Mouse (Mus musculus): ENCODE measurements around the gene Ldhd. TPM values are rescaled to one million over a fixed set of nuclear protein-coding genes. Genes with fewer than 3 reads are reported as not detected.

Ldhd gene
- not detected in 2 replicates for polyA plus RNA-seq (2012; ENCODE audit: insufficient read depth, low replicate concordance)

DNA sequence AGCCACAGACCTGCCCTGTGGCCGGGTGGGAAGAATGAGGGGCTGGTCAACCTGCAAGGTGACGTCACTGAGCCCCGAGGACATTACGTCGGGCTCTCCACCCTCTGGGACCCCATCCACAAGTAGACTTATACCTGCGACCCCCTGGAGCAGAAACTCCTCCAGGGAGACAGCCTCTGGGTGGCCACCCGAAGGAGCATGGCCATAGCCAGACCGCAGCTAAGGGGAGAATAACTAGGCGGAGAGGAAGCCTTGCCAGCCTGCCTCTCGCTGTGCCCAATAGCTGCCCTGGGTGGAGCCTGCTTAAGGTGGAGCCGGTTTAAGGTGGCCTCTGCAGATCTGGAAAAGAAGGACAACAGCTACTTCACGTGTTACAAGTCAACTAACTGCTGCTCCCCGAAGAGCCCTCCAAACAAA lies at the start of gene Ldhd:
Gene Ldhd, minus strand, starts transcription at position 270 of the 417 bp plus-strand sequence.
- Histone ChIP-seq H3K4me3 (replicated peaks) (no peak within 1 kb of the TSS), H3K4me1 (peaks cover 11% of the 10 kb centered on the region; the same call in 1 of the 2 replicates)
- no peak for TF ChIP-seq FLI1 (IDR thresholded peaks at IDR 0.05; ENCODE audit: low read length)
- no peak for TF ChIP-seq GATA1 (IDR thresholded peaks at IDR 0.05; ENCODE audit: borderline replicate concordance, low read length)

DNA sequence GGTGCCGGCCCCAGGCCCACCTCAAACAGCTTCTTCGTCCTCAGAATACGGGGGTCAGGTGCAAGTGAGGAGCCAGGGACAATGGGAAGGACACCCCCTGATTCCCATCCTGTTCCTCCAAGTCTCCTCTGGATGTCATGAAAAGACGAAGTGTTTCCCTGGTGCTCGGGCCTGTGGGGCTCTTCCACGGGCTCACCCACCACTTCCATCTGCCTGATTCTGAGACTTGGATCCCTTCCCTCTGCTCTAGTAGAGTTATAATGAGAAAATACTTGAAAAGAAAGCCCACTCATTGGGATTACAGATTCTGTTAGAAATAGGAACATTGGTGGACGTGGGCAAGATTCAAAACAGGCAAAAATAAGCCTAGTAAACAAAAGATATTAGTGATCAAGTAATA lies 48.7 kb upstream of the Ldhd start:
- Histone ChIP-seq H3K27me3 (replicated peaks) (peaks cover 57% of the 10 kb centered on the region), H3K4me3 (replicated peaks) (no peak overlapping the region), H3K36me3 (replicated peaks; ENCODE audit: low read length) (no peaks in the 10 kb centered on the region), H3K4me1 (peaks cover 6% of the 10 kb centered on the region; the same call in 1 of the 2 replicates), H3K9me3 (peaks cover 18% of the 10 kb centered on the region)
- TF ChIP-seq FLI1 (IDR thresholded peaks at IDR 0.05; ENCODE audit: low read length) (no peak), GATA1 (IDR thresholded peaks at IDR 0.05; ENCODE audit: borderline replicate concordance, low read length) (no peak)

More for the DNA sequence above, at the start of gene Ldhd:
- Histone ChIP-seq H3K9me3 (peaks cover 18% of the 10 kb centered on the region), H3K36me3 (replicated peaks; ENCODE audit: low read length) (no peaks in the 10 kb centered on the region), H3K27me3 (replicated peaks) (peaks cover 78% of the 10 kb centered on the region)

DNA sequence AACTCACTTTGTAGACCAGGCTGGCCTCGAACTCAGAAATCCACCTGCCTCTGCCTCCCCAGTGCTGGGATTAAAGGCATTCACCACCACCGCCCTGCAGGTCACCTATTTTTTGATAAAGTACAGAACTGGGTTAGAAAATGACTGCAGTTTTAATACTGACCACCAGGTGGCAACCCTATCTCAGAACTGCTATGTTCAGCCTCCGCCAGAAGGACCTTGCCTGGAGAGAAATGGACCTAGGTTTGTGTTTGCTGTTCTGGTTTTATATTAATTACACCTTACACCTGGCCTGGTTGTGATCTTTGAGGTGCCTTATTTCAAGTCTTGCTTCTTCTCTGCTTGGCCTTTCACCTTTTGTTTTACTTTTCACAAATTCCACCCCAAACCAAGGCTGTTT lies 47.9 kb upstream of the Ldhd start:
- peaks cover 6% of the 10 kb centered on the region; the same call in 1 of the 2 replicates for H3K4me1 ChIP-seq
- H3K4me3 ChIP-seq (replicated peaks) = no peak overlapping the region
- peaks cover 60% of the 10 kb centered on the region for H3K27me3 ChIP-seq (replicated peaks)
- peaks cover 18% of the 10 kb centered on the region for H3K9me3 ChIP-seq
- TF ChIP-seq GATA1 (IDR thresholded peaks at IDR 0.05; ENCODE audit: borderline replicate concordance, low read length) (no peak), FLI1 (IDR thresholded peaks at IDR 0.05; ENCODE audit: low read length) (no peak)
- no peaks in the 10 kb centered on the region for H3K36me3 ChIP-seq (replicated peaks; ENCODE audit: low read length)

DNA sequence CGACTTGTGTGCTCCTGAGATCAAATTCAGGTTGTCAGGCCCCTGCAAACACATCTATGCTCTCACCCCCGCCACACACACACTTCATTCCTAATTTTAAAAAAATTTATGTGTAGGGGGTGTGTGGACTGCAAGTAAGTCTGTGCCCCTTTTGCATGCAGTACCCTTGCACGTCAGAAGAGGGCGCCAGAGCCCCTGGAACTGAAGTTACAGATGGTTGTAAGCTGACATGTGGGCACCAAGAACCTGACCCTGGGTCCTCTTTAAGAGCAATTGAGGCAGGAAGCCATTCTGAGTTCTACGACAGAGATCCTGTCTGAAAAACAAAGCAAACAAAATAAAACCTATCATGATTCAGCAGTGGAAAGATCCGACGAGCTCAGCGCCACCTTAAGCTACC lies 46.1 kb upstream of the Ldhd start:
- Histone ChIP-seq H3K9me3 (peaks cover 18% of the 10 kb centered on the region), H3K36me3 (replicated peaks; ENCODE audit: low read length) (no peaks in the 10 kb centered on the region), H3K4me1 (peaks cover 6% of the 10 kb centered on the region; the same call in 1 of the 2 replicates), H3K4me3 (replicated peaks) (no peak overlapping the region), H3K27me3 (replicated peaks) (peaks cover 61% of the 10 kb centered on the region)
- TF ChIP-seq FLI1 (IDR thresholded peaks at IDR 0.05; ENCODE audit: low read length) = no peak
- no peak for TF ChIP-seq GATA1 (IDR thresholded peaks at IDR 0.05; ENCODE audit: borderline replicate concordance, low read length)

DNA sequence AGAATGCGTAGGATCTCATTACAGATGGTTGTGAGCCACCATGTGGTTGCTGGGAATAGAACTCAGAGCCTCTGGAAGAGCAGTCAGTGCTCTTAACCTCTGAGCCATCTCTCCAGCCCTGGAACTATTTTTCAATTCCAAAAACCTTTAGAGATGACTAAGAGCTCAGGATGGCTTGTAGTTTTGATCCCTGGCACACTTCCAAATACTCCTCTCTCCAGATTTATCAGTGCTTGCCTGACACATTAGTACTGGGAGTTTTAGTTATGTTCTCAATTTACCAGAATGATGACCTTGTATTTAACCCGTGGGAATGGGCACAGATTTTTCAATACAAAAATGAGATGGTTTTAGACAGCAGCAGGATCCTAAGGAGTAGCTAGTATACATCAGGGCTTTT lies 36.6 kb upstream of the Ldhd start:
- Histone ChIP-seq H3K4me3 (replicated peaks) (no peak overlapping the region), H3K4me1 (no peaks in the 10 kb centered on the region), H3K36me3 (replicated peaks; ENCODE audit: low read length) (peaks cover 12% of the 10 kb centered on the region), H3K27me3 (replicated peaks) (peaks cover 69% of the 10 kb centered on the region), H3K9me3 (peaks cover 12% of the 10 kb centered on the region)
- TF ChIP-seq GATA1 (IDR thresholded peaks at IDR 0.05; ENCODE audit: borderline replicate concordance, low read length) (no peak), FLI1 (IDR thresholded peaks at IDR 0.05; ENCODE audit: low read length) (no peak)

DNA sequence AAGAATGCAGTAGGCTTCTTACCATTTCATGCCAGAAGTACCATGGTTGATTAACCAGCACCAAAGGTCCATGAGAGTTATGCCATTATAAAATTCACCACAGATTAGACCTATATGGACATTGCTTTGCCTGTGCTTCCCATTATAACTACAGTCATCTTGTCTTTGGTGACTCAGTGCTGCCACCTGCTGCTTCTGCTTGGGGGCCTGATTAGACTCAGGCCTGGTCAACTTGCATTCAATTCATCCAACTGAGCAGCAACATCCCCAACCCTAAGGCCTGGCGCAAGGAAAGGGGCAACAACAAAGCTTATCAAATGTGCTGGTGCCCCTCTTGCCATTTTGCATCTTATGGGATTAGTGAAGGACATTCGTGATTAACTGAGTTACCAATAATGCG lies 32.3 kb upstream of the Ldhd start:
- peaks cover 14% of the 10 kb centered on the region for H3K4me1 ChIP-seq
- H3K27me3 ChIP-seq (replicated peaks) = peaks cover 87% of the 10 kb centered on the region
- no peaks in the 10 kb centered on the region for H3K9me3 ChIP-seq
- H3K4me3 ChIP-seq (replicated peaks) = no peak overlapping the region
- TF ChIP-seq GATA1 (IDR thresholded peaks at IDR 0.05; ENCODE audit: borderline replicate concordance, low read length) = no peak
- no peak for TF ChIP-seq FLI1 (IDR thresholded peaks at IDR 0.05; ENCODE audit: low read length)
- no peaks in the 10 kb centered on the region for H3K36me3 ChIP-seq (replicated peaks; ENCODE audit: low read length)

DNA sequence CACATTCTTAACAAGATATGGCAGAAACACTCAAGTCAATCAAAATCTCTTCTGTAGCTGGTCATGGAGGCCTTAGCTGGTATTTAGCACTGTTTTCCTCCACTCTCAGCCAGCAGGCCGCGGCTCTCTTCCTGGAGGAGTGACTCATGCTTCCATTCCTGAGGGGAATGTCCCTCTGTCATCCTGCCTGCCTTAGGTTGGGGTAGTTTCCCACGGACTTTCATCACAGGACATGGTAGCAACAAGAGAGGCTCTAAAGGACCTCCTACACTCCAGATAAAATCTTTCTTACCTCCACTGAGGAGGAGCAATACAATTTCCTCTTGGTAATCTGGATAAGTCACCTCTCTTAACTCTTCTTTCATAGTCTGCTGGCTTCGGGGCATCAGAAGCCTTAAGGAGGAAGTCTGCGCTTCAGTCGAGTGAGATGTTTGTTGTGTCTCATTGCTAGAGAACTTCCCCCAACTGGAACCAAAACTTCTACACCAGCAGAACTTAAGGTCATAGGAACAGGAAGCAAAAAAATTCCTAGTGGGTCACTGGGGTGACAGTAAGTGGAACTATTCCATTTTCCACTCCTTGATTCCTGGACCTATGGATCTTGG lies 28.7 kb upstream of the Ldhd start:
- no peak for TF ChIP-seq FLI1 (IDR thresholded peaks at IDR 0.05; ENCODE audit: low read length)
- peaks cover 20% of the 10 kb centered on the region for H3K9me3 ChIP-seq
- no peaks in the 10 kb centered on the region for H3K36me3 ChIP-seq (replicated peaks; ENCODE audit: low read length)
- peak overlapping the region; percentile 33 for H3K4me3 ChIP-seq (replicated peaks)
- peaks cover 91% of the 10 kb centered on the region for H3K27me3 ChIP-seq (replicated peaks)
- H3K4me1 ChIP-seq = peaks cover 28% of the 10 kb centered on the region

DNA sequence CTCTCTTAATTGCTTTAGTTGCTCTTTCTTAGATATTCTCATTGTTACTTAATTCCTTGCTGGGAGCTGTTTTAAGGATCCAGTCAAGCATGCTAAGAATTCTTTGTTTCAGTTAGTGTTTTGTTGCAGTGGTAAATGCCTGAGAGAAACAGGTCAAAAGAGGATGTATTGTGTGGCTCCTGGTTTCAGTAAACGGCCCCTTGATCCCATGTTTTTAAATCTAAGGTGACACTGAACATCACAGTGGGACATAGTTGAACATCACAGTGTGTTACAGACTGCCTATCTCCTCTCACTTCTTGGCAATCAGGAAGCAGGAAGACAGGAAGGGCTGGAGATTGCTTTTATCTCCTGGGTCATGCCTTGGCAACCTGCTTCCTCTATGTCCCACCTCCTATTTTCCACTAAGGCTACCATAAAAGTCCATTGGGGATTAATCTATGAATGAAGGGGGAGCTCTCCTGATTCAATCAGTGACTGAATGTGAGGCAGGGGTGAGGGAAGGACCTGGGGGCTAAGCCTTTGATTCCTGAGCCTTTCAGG lies 27.2 kb upstream of the Ldhd start:
- Histone ChIP-seq H3K9me3 (peaks cover 20% of the 10 kb centered on the region), H3K27me3 (replicated peaks) (peaks cover 86% of the 10 kb centered on the region), H3K4me1 (peaks cover 28% of the 10 kb centered on the region), H3K36me3 (replicated peaks; ENCODE audit: low read length) (no peaks in the 10 kb centered on the region), H3K4me3 (replicated peaks) (no peak overlapping the region)
- TF ChIP-seq GATA1 (IDR thresholded peaks at IDR 0.05; ENCODE audit: borderline replicate concordance, low read length) (no peak), FLI1 (IDR thresholded peaks at IDR 0.05; ENCODE audit: low read length) (no peak)

DNA sequence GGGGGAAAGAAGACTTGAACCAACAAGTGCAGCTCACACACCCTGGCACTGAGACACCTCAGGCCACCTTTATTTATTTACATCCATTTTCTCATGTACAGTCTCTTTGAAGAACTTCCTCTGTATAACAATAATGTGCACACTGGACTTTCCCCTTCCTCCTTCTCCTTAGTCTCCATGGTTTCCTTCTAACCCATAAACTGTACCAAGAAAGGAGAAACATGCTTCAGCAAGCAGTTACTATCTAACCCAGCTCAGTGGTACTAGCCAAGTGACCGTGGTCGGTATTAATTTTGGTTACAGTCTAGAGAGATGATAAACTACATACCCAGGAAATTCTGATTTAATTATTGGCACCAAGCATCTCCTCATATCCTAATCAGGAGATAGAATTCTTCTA lies 23.4 kb upstream of the Ldhd start:
- H3K9me3 ChIP-seq = peaks cover 20% of the 10 kb centered on the region
- peaks cover 30% of the 10 kb centered on the region for H3K4me1 ChIP-seq
- H3K27me3 ChIP-seq (replicated peaks) = peaks cover 80% of the 10 kb centered on the region
- H3K36me3 ChIP-seq (replicated peaks; ENCODE audit: low read length) = no peaks in the 10 kb centered on the region
- no peak for TF ChIP-seq GATA1 (IDR thresholded peaks at IDR 0.05; ENCODE audit: borderline replicate concordance, low read length)
- no peak for TF ChIP-seq FLI1 (IDR thresholded peaks at IDR 0.05; ENCODE audit: low read length)
- no peak overlapping the region for H3K4me3 ChIP-seq (replicated peaks)

DNA sequence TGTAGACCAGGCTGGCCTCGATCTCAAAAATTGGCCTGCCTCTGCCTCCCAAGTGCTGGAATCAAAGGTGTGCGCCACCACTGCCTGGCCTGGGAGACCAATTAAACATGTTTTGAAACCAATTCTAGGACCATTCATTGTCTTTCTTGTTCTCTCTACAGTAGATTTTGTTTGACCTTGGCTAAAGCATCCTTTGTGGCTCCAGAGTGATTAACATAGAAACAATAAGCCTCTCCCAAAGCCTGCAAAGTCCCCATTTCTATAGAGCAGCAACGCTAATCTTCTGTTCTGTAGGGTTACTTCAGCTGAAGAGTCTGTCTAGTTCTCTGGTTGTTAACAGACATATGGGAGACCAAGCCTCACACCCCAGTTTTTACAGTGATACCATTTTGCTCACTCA lies 20.5 kb upstream of the Ldhd start:
- TF ChIP-seq GATA1 (IDR thresholded peaks at IDR 0.05; ENCODE audit: borderline replicate concordance, low read length) = no peak
- no peak for TF ChIP-seq FLI1 (IDR thresholded peaks at IDR 0.05; ENCODE audit: low read length)
- peaks cover 79% of the 10 kb centered on the region for H3K27me3 ChIP-seq (replicated peaks)
- no peaks in the 10 kb centered on the region for H3K36me3 ChIP-seq (replicated peaks; ENCODE audit: low read length)

More for the DNA sequence above, 20.5 kb upstream of the Ldhd start:
- peaks cover 13% of the 10 kb centered on the region for H3K9me3 ChIP-seq
- H3K4me1 ChIP-seq = peaks cover 16% of the 10 kb centered on the region
- H3K4me3 ChIP-seq (replicated peaks) = no peak overlapping the region
